Mouse (Mus musculus) heart, postnatal 10 days (tissue): ENCODE measurements around the gene Pcbp2. TPM values are rescaled to one million over a fixed set of nuclear protein-coding genes. Genes with fewer than 3 reads are reported as not detected.

ENCODE experiments used
- DNase-seq, 2 experiments: peaks; one replicate each; pipeline ENCODE4 v3.0.0; 2021
- intact Hi-C: fragments of 180-260 bp; cut with DNase I; formaldehyde crosslinking; loops from one replicate; pipeline ENCODE4 v1.15.1; 2025
- total RNA-seq, 2 experiments: library from RNA; stranded (reverse); gene quantifications; 2 replicates each; pipeline ENCODE4 v1.2.3; 2021

Pcbp2 gene
- total RNA-seq, 2 experiments from 2014 or later, result 547 to 592 TPM

GRCm38 (mm10) chr15:102518859-102519201, 48.5 kb downstream of the Pcbp2 start:
- DNase-seq, result no peak
- intact Hi-C loops, result loop anchor here (2.0 kb wide), 1 partner anchor 50 kb away; no protein-coding TSS in a partner anchor

GRCm38 (mm10) chr15:102519211-102520141, 49.1 kb downstream of the Pcbp2 start:
- no peak for DNase-seq
- intact Hi-C loops, result loop anchor here (2.0 kb wide), 1 partner anchor 51 kb away; no protein-coding TSS in a partner anchor

DNA sequence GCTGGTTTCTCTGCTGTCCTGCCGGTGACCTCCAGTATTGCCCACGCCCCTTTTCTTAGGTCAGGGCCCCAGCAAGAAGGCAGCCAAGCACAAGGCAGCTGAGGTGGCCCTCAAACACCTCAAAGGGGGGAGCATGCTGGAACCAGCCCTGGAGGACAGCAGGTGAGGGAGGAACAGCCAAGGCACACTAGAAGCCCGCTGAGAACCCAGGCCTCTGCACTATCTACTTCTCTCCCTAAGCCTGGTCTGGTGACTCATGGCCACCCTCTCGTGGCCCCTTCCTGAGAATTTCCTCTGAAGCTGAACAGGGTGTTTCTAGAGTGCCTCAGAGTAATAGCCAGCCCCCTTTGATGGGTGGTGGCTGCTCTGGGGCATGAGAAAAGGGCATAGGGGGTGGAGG, 50.1 kb downstream of the Pcbp2 start:
- DNase-seq, result no peak
- intact Hi-C loops, result no loop called here

DNA sequence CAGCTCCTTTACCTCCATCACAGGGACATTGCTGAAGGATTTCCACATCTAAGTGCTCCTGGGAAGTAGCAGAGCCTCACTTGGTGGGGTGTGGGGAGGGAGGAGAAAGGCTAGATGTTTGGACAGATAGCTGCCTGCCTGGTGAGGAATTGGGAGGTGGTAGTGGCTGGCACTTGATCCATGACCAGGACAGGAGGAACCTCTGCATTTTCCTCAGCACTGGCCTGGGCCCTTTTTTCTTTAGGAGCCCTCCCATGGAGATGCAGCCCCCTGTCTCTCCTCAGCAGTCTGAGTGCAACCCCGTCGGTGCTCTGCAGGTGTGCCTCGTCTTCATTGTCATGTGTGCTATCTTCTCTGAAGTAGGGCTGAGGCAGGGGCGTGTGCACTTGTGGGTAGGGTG, 51.1 kb downstream of the Pcbp2 start:
- intact Hi-C loops, result no loop called here
- no peak for DNase-seq

- intact Hi-C loops, result loop anchor here (2.0 kb wide), 1 partner anchor 62 kb away; no protein-coding TSS in a partner anchor
- DNase-seq, result peak; percentile 78 to 87
These were observed 54.6 kb downstream of the Pcbp2 start, which contains the start of gene Npff for GRCm38 (mm10) chr15:102524892-102525485. Gene Npff, minus strand, starts transcription at chr15:102524942.

GRCm38 (mm10) chr15:102526111-102527002, 56.0 kb downstream of the Pcbp2 start:
- no peak for DNase-seq
- intact Hi-C loops, result no loop called here

DNA sequence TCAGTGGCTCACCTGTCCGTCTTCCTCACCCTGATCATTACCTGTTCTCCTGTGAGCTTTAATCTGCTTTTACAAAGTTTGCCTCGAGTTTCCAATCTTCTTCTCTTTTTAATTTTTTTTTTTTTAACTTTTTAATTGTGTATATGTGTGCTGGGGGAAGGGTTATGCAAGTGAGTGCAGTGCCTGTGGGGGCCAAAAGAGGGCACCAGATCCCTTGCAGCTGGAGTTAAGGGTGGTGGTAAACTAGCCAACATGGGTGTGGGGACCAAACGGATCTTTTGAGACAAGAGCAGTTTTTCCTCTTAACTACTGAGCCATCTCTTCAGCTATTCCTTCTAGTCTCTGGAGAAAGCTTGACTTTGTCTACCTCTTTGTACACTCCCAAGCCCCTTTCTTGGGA, 57.6 kb downstream of the Pcbp2 start:
- intact Hi-C loops, result no loop called here
- DNase-seq, result no peak

- intact Hi-C loops, result no loop called here
- DNase-seq, result no peak
These were observed 58.1 kb downstream of the Pcbp2 start for GRCm38 (mm10) chr15:102528396-102528795.

- no peak for DNase-seq
- intact Hi-C loops, result no loop called here
These were observed 60.2 kb downstream of the Pcbp2 start for GRCm38 (mm10) chr15:102530566-102530965.

DNA sequence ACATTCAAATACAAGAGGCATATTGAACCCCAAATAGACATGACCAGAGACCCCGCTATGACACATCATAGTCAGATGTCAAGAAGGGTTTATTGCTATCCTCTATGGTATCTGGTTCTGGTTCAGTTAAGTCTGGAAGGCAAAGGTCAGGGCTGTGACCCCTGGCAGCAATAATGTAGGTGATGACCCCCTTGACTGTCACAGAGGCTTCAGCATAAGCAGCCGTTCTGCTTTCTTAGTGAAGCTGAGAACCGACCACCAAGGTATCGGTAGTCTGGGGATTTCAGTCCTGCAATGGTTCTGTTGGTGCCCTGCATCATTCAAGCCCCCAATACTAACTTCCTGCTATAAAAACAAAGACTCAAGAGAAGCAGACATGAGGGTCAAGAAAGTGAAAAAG, 61.2 kb downstream of the Pcbp2 start:
- intact Hi-C loops, result no loop called here
- DNase-seq, result no peak

DNA sequence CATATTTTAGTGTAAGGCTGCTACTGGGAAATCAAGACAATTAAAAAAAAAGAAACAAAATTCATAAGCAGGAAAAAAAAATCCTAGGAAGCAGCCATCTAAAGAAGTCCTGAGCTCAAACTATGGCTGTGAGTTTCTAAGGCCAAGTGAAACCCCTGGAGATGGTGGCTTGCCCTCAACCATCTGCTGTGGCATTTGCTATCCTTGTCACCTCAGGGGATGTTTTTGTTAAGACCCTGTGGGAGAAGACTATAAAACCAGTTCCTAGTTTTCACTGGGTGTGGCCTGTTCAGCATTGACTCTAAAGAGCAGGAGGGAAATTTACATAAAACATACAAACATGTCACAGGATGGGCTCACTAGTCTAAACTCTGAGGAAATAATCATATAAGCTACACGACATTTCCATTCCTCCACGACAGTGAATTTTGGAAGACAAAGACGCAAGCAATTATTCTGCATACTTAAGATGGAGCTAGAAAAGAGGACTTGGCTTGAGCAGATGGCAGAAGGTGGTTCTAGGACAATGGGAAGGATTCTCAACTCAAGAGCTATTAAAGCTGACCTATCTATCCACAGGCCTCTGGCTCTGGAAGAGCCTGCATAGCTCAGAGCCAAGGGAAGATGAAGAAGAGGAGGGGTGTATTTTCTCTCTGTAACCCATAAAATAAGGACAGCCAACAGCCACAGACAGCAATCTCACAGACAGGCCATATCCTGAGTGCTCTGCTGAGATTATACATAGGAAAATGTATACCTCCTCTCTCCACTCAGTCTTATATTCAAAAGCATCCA, 62.0 kb downstream of the Pcbp2 start:
- intact Hi-C loops, result no loop called here
- no peak for DNase-seq

DNA sequence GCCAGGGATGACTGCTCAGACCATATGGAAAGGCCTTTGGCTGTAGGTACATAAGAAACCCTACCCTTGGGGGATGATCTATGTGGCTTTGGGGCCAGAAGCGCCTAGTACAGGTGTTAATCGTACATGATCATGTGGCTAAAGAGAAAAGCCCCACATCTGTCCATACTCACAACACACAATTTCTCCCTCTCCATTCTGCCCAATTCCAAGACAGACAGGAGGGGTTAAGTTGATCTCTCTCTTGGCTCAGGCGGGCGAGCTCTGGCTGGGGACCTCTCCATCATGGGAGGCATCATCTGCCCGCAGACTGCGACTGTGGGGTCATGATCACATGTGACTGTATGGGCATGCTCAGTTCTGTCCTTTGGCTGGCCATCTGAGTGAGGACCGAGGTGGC, 63.6 kb downstream of the Pcbp2 start:
- no peak for DNase-seq
- intact Hi-C loops, result no loop called here

DNA sequence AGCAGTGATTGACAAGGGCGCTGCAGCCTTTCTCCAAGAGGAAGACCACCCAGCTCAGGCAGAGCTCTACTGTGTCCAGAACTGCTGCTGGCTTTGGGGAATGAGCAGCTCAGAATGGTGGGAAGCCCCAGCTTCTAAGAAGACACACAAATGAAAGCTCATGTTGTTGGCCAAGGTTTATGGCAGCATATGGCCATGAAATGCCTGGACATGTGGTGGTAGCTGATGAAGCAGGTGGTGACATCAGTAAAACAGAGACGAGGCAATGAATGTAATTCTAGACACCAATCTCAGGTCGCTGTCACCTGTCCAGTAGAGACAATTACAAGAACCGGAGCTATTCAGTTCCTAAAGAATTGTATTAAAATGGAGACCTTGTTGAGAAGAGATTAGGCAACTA, 74.5 kb downstream of the Pcbp2 start:
- no peak for DNase-seq
- intact Hi-C loops, result no loop called here

GRCm38 (mm10) chr15:102546246-102546645, 75.9 kb downstream of the Pcbp2 start:
- DNase-seq, result no peak
- intact Hi-C loops, result no loop called here

GRCm38 (mm10) chr15:102546677-102547427, 76.5 kb downstream of the Pcbp2 start:
- peak; percentile 81 to 84 for DNase-seq
- intact Hi-C loops, result no loop called here

DNA sequence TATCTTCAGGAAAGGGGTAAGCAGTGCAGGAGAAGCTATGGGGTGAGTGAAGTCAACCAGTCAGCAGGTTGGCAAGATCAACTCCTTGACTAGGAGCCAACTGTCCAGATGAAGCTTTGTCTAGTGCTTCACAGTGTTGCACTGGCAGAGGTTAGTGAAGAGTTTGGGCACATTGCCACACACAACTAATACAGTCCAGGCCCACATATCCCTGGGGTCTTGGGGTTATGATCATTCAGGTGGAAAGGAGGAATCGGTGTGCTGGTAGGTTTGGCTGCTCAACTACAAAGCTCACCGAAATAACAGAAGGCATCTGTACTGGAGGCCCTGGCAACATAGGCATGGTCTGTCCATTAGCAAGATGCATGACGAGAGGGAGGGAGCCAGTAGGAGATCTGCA, 77.1 kb downstream of the Pcbp2 start:
- peak; percentile 58 to 63 for DNase-seq
- intact Hi-C loops, result no loop called here
